Mouse (Mus musculus): Measurements from ENCODE around the gene Vpreb3. TPM values are rescaled to one million over a fixed set of nuclear protein-coding genes. Genes with fewer than 3 reads are reported as not detected.

Vpreb3 gene
- polyA plus RNA-seq, 1 experiment from 2014 or later = 1.0 TPM

DNA sequence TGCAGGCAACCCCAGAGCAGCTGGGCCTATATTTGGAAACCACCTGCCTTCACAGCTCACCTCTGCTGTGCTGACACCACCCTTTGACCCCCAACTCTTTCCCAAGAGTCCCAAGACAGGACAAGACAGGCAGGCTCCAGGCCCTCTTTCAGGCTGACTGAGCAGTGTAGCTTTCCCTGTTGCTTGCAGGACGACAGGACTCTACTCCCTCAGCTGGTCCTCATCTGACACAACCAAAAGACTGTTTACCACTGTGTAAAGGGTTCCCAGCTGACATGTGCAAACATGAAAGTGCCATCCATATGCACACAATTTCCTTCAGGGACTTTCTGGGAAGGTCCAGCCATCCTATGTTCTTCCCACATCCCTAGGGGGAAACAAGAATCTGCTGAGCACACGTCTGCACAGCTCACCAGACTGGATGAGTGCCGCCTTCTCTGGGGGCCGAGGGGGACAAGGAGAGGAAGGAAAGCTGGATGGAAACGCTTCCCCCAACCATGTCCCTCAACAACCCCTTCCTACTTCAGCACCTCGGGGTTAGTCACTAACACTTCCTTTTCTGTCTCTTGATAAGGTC is 29.8 kb upstream of the Vpreb3 start:
- Histone ChIP-seq H3K27me3 (replicated peaks) (no peaks in the 10 kb centered on the region), H3K36me3 (peaks cover 71% of the 10 kb centered on the region), H3K9ac (replicated peaks) (no peak overlapping the region), H3K4me3 (replicated peaks) (no peak overlapping the region), H3K4me2 (no peak overlapping the region), H3K27ac (replicated peaks) (no peak overlapping the region), H3K9me3 (replicated peaks) (no peaks in the 10 kb centered on the region), H3K4me1 (peaks cover 14% of the 10 kb centered on the region)
- 66% methylated on average over 6 of the region's 6 CpGs for WGBS
- ATAC-seq (ENCODE audit: low FRiP score) = no peak

DNA sequence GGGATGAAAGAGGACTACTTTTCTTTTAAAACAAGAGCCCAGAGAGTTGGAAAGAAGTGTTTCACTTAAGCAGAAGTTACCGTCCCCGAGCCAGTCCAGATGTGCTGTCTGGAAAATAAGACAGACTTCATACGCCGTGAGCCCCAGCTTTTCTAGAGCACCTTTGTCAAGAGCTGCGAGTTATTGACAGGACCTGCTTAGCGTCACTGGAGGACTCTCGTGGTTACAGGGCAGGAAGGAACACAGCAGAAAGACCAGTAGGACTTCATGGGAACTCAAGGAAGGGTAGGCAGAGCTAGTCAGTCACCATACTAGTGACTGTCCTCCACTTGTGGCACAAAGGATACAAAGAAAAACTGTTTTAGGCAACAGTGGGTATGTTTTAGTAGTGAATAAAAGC is 27.3 kb upstream of the Vpreb3 start:
- Histone ChIP-seq H3K4me3 (replicated peaks) (no peak overlapping the region), H3K9me3 (replicated peaks) (no peaks in the 10 kb centered on the region), H3K36me3 (peaks cover 57% of the 10 kb centered on the region), H3K4me2 (no peak overlapping the region), H3K4me1 (peaks cover 38% of the 10 kb centered on the region), H3K27me3 (replicated peaks) (no peaks in the 10 kb centered on the region), H3K9ac (replicated peaks) (no peak overlapping the region), H3K27ac (replicated peaks) (no peak overlapping the region)
- no peak for ATAC-seq (ENCODE audit: low FRiP score)
- 91% methylated on average over 7 of the region's 7 CpGs for WGBS

DNA sequence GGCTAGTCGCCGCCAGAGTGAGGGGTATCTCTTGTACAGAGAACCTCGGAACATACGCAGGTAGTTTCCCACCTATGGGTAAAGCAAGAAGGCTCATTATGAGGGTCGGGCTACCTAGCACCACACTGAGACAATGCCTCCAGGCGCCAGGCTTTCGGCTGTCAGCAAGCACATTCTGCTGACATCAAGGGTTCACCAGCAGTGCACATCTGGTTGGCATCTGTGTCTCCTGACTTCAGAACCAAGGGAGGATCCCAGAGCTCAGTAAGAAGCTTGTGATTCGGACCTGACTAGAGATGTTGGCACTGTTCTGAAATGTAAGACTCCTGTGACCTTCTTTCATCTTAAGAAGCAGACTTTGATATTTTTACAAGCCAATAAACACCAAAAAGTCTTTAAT is 26.0 kb upstream of the Vpreb3 start:
- Histone ChIP-seq H3K4me3 (replicated peaks) (no peak overlapping the region), H3K9me3 (replicated peaks) (no peaks in the 10 kb centered on the region), H3K27me3 (replicated peaks) (no peaks in the 10 kb centered on the region), H3K9ac (replicated peaks) (no peak overlapping the region), H3K4me1 (peaks cover 41% of the 10 kb centered on the region), H3K27ac (replicated peaks) (no peak overlapping the region), H3K4me2 (no peak overlapping the region), H3K36me3 (peaks cover 45% of the 10 kb centered on the region)
- no peak for ATAC-seq (ENCODE audit: low FRiP score)
- WGBS = 79% methylated on average over 8 of the region's 8 CpGs

DNA sequence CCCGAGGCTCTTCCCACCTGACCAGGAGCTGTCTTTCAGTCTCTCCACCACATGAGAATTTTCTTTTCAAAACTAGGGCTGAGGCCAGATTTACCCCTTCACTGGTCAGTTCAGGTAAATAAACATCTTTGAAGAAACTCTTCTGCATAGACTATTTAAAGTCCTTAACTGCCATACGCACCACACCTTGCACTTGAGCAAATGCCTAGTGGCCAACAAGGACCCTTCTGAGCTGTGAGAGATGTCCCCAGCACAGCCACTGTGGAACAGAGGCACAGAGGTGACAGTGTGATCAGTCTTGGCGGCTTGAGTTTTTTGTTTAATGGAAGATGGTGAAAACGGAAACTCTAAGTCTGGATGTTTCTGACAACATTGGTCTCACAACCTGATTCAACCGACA is 23.8 kb upstream of the Vpreb3 start:
- 82% methylated on average over 5 of the region's 5 CpGs for WGBS
- H3K9ac ChIP-seq (replicated peaks) = no peak overlapping the region
- peaks cover 54% of the 10 kb centered on the region for H3K4me1 ChIP-seq
- ATAC-seq (ENCODE audit: low FRiP score) = no peak
- H3K27me3 ChIP-seq (replicated peaks) = no peaks in the 10 kb centered on the region
- H3K36me3 ChIP-seq = peaks cover 30% of the 10 kb centered on the region
- H3K27ac ChIP-seq (replicated peaks) = no peak overlapping the region
- peak overlapping the region; percentile 4; the same call in 1 of the 2 replicates for H3K4me3 ChIP-seq (replicated peaks)
- no peaks in the 10 kb centered on the region for H3K9me3 ChIP-seq (replicated peaks)
- H3K4me2 ChIP-seq = peak overlapping the region; percentile 81

DNA sequence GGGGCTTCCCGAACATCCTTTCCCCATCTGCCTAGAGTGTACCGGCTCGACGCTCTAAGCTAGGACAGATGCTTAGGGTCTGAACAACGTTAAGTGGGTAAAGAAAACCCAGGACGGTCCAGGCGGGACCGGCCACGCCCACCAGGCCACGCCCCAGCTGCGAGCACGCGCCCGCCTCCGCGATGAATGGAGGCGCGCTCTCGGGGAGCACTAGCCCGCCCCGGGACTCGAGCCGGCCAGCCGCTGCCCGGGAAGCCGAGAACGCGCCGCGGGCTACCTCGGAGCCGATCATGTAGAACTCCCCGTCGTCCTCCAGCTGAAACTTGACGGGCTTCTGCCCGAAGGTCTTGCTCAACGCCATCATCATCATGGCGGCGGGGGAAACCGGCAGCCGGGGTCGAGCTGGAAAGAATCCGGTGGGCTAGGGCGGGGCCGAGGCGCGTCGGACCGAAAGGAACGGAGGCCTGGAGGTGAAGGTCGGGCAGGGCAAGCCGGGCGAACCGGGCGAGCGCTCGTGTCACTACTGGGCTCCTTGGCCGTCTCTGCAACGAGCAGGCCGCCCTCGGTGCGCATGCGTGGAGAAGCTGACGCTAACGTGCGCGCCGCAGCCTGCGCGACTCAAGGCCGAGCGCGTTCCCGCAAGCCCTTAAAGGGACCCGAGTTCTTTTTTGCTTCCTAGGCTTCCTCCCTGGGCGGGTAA is 21.7 kb upstream of the Vpreb3 start, which contains the start of gene Smarcb1:
Gene Smarcb1, minus strand, starts transcription at position 592 of the 700 bp plus-strand sequence.
- peak within 1 kb of the TSS; percentile 99 for H3K27ac ChIP-seq (replicated peaks)
- H3K4me3 ChIP-seq (replicated peaks) = peak within 1 kb of the TSS; percentile 95
- peak within 1 kb of the TSS; percentile 81 for H3K4me2 ChIP-seq
- H3K9ac ChIP-seq (replicated peaks) = peak within 1 kb of the TSS; percentile 98
- H3K9me3 ChIP-seq (replicated peaks) = no peaks in the 10 kb centered on the region
- peaks cover 12% of the 10 kb centered on the region for H3K36me3 ChIP-seq
- WGBS = under 1% methylated on average over 76 of the region's 76 CpGs
- no peaks in the 10 kb centered on the region for H3K27me3 ChIP-seq (replicated peaks)
- ATAC-seq (ENCODE audit: low FRiP score) = peak; percentile 92
- peaks cover 51% of the 10 kb centered on the region for H3K4me1 ChIP-seq

DNA sequence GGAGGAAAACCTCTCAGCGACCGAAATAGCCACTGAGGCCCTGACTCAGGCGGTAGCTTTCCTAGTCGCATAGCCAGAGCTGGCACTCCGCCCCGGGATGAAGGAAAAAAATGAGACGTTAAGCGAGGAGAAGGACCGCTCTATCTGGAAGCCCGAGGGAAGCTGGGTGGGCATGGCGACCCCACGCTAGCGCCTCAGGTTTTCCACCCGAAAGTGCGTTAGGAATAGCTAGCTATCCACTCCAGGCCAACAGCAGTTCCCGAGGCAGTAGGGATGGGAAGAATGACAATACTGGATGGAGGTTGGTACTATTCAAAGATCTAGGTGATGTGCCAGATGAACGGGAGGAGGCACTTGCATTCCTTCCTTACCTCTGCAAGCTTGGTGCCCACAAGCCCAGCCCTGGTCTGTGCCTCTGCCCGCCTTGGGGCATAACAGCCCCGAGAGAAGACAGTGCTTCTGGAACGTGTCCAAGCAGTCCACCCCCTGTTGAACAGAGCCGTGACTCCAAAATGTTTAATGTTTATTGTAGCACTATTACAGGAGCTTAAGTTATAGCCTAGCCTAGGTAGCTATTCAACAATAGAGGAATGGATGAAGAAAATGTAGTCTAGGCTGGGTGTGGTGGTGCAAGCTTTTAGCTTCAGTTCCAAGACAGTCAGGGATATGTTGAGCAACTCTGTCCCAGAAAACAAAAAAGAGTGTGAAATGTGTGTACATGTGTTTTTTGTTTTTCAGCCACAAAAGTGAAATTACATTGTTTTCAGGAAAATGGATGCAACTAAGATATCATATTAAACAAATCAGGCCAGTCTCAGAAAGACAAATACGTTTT is 20.9 kb upstream of the Vpreb3 start:
- peak; percentile 63 for ATAC-seq (ENCODE audit: low FRiP score)
- H3K27ac ChIP-seq (replicated peaks) = peak overlapping the region; percentile 99
- WGBS = 4% methylated on average over 22 of the region's 22 CpGs
- H3K36me3 ChIP-seq = peaks cover 4% of the 10 kb centered on the region
- H3K4me1 ChIP-seq = peaks cover 48% of the 10 kb centered on the region
- peak overlapping the region; percentile 95 for H3K4me3 ChIP-seq (replicated peaks)
- H3K9ac ChIP-seq (replicated peaks) = peak overlapping the region; percentile 98
- H3K9me3 ChIP-seq (replicated peaks) = no peaks in the 10 kb centered on the region
- H3K27me3 ChIP-seq (replicated peaks) = no peaks in the 10 kb centered on the region
- peak overlapping the region; percentile 81 for H3K4me2 ChIP-seq

DNA sequence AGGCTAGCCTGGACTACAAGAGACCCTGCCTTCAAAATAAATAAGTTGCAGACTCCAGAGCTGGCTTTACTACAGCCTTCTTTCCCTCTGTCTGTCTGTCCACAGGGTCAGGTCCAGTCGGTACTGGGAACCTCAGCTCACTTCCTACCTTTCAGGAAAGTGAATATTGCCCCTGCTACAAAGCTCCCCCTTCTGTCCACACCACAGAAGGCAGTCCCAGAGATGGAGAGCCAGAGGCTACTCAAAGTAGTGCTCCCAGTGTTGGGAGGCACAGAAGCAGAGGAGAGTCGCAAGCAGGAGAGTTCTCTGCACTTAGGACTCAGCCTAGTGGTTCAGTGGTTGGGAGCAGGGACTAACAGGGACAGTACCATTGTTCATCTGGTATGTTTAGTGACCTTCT is 18.5 kb upstream of the Vpreb3 start:
- Histone ChIP-seq H3K9me3 (replicated peaks) (no peaks in the 10 kb centered on the region), H3K27me3 (replicated peaks) (no peaks in the 10 kb centered on the region), H3K4me3 (replicated peaks) (no peak overlapping the region), H3K4me2 (no peak overlapping the region), H3K27ac (replicated peaks) (no peak overlapping the region), H3K36me3 (peaks cover under 1% of the 10 kb centered on the region; the same call in 1 of the 2 replicates), H3K4me1 (peaks cover 28% of the 10 kb centered on the region), H3K9ac (replicated peaks) (no peak overlapping the region)
- no peak for ATAC-seq (ENCODE audit: low FRiP score)
- WGBS = 56% methylated on average over 2 of the region's 2 CpGs

DNA sequence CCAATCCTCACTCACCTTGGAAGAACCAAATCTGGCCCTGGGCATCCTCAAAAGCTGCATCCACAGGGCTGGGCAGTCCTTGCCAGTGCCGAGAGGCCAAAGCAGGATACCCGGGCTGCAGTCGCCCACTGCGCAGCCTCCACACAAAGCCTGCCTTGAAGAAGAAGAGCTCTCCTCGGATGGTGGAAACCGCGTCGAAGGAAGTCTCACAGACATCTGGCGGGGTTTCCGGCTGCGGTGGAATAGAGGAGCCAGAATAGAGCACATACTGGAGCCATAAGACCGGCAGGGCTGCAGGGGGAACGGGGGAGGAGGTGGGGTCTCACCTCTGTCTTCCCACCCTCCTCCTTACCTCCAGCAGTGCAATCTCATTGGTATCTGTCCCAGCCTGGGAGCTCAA is 16.5 kb upstream of the Vpreb3 start:
- no peak overlapping the region for H3K27ac ChIP-seq (replicated peaks)
- H3K9me3 ChIP-seq (replicated peaks) = no peaks in the 10 kb centered on the region
- H3K4me3 ChIP-seq (replicated peaks) = no peak overlapping the region
- 73% methylated on average over 13 of the region's 13 CpGs for WGBS
- no peaks in the 10 kb centered on the region for H3K36me3 ChIP-seq
- H3K4me1 ChIP-seq = peaks cover 31% of the 10 kb centered on the region
- H3K9ac ChIP-seq (replicated peaks) = no peak overlapping the region
- H3K27me3 ChIP-seq (replicated peaks) = no peaks in the 10 kb centered on the region
- no peak for ATAC-seq (ENCODE audit: low FRiP score)
- H3K4me2 ChIP-seq = no peak overlapping the region

DNA sequence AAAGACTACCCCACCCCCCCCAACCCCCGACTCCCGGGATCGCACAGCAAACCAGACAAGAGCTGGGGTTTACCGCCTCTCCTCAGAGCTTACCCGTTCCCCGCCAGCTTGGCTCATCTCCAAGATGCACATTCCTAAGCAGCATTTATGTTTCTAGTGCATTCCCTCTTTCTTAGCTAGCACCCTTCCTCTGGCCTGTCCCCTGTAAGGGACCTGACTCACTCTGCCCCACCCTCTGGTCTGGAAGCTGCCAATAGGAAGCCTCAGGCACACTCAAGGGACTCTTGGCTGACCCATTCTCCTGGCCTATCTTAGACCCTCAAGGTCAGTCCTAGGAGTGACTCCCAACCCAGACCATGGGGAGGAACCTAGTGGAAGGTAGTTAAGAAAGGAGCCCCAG is 12.6 kb upstream of the Vpreb3 start:
- H3K9ac ChIP-seq (replicated peaks) = no peak overlapping the region
- no peak overlapping the region for H3K4me3 ChIP-seq (replicated peaks)
- H3K4me1 ChIP-seq = peaks cover 40% of the 10 kb centered on the region
- 26% methylated on average over 6 of the region's 6 CpGs for WGBS
- ATAC-seq (ENCODE audit: low FRiP score) = no peak
- H3K9me3 ChIP-seq (replicated peaks) = no peaks in the 10 kb centered on the region
- no peaks in the 10 kb centered on the region for H3K36me3 ChIP-seq
- no peaks in the 10 kb centered on the region; the same call in 1 of the 2 replicates for H3K27me3 ChIP-seq (replicated peaks)
- H3K27ac ChIP-seq (replicated peaks) = no peak overlapping the region
- H3K4me2 ChIP-seq = peak overlapping the region; percentile 92; the same call in 1 of the 2 replicates

DNA sequence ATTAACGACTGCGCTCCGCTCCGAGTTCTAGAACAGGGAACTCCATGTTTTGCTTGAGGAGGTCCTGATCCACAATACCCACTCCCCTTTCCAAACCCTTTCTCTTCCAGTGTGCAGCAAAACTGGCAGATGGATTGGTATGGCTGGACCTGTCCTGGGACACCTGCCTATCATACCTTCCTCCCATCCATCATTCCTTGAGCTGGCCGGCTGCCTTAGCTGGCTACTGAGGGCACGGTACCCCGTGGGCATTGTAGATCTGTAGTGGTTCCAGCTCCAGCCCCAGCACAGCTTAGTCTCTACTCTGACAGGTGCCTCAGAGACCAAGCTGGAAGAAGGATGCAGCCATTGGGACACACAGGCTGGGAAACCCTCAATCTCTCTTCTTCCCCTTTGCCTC is 11.5 kb upstream of the Vpreb3 start:
- peak overlapping the region; percentile 49 for H3K4me3 ChIP-seq (replicated peaks)
- H3K9me3 ChIP-seq (replicated peaks) = no peaks in the 10 kb centered on the region
- peak overlapping the region; percentile 64 for H3K9ac ChIP-seq (replicated peaks)
- WGBS = 28% methylated on average over 7 of the region's 7 CpGs
- H3K4me1 ChIP-seq = peaks cover 50% of the 10 kb centered on the region
- peak overlapping the region; percentile 92 for H3K4me2 ChIP-seq
- H3K27ac ChIP-seq (replicated peaks) = no peak overlapping the region
- no peaks in the 10 kb centered on the region for H3K36me3 ChIP-seq
- ATAC-seq (ENCODE audit: low FRiP score) = no peak
- no peaks in the 10 kb centered on the region; the same call in 1 of the 2 replicates for H3K27me3 ChIP-seq (replicated peaks)

DNA sequence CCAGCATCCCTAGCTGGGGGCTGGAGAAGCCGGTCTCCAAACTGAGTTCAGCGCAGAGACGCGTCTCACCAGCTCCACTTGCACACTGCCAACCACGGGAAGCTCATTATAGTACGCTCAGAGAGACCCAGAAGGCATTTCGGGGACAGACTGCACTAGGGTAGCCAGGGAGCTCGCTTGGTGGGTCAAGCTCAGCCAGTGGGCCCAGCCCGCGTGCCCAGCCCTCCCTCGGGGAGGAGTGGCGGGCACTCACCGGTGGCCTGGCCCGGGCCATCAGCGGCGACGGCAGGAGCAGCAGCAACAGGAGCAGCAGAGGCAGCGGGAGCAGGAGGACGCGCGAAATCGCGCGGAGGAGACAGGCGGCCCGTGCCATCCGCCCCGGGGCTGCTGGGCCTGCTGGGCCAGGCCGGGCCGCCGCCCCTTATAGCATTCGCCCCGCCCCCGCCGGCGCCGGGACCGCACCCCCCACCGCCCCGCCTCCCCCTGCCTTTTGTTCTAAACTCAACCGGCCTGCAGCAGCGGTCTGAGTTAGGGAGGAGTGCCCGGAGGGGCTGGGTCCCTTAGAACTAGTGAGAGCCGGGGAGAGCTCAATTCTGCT is 10.7 kb upstream of the Vpreb3 start:
- WGBS = under 1% methylated on average over 40 of the region's 44 CpGs
- Histone ChIP-seq H3K4me3 (replicated peaks) (peak overlapping the region; percentile 49), H3K27me3 (replicated peaks) (peaks cover 5% of the 10 kb centered on the region; the same call in 1 of the 2 replicates), H3K9me3 (replicated peaks) (no peaks in the 10 kb centered on the region), H3K27ac (replicated peaks) (peak overlapping the region; percentile 19; the same call in 1 of the 2 replicates), H3K4me1 (peaks cover 56% of the 10 kb centered on the region), H3K4me2 (peak overlapping the region; percentile 92), H3K9ac (replicated peaks) (peak overlapping the region; percentile 64), H3K36me3 (no peaks in the 10 kb centered on the region)
- peak; percentile 21; the same call in 1 of the 2 replicates for ATAC-seq (ENCODE audit: low FRiP score)
